Mouse (Mus musculus) gastrocnemius, adult 18-20 months (tissue): ENCODE data around the gene Glt8d1. TPM values are rescaled to one million over a fixed set of nuclear protein-coding genes. Genes with fewer than 3 reads are reported as not detected.
A peak's percentile ranks its signal among the peaks of the same experiment; 100 is the strongest.

Source experiments
- DNase-seq: peaks from one replicate; pipeline ENCODE4 v3.0.0; 2021; ENCODE audit warnings: low spot score
- long read RNA-seq, 2 experiments: library from polyadenylated mRNA; stranded (forward); transcript quantifications; one replicate each; pipeline ENCODE4 v2.0.0; 2021
- total RNA-seq, 2 experiments: library from RNA; stranded (reverse); gene quantifications; 2 replicates each; pipeline ENCODE4 v1.2.3; 2021

Glt8d1 gene
- total RNA-seq = 10 to 100 TPM in 1 of 2 experiments, 1 to 10 TPM in 1; 9.7 to 12.0 TPM
- long read RNA-seq, experiment 1, partial matches to known transcripts = 0 of 11 reads
- long read RNA-seq, experiment 1, other reads (novel, unspliced or antisense) = 9 of 11 reads
- long read RNA-seq, experiment 2, partial matches to known transcripts = 0 of 14 reads
- long read RNA-seq, experiment 2, other reads (novel, unspliced or antisense) = 9 of 14 reads

- peak; percentile 81 for DNase-seq
Observed at GRCm38 (mm10) chr14:31001307-31002205, at the start of gene Glt8d1, which contains the start of gene Spcs1. Gene Glt8d1, plus strand, starts transcription at chr14:31001400. Gene Spcs1, minus strand, starts transcription at chr14:31001672.

- no peak for DNase-seq
Observed at GRCm38 (mm10) chr14:30958517-30958916, 42.7 kb upstream of the Glt8d1 start.

GRCm38 (mm10) chr14:30959031-30959430 is 42.2 kb upstream of the Glt8d1 start:
- DNase-seq = no peak

- no peak for DNase-seq
Observed at GRCm38 (mm10) chr14:30960366-30960765, 40.8 kb upstream of the Glt8d1 start.

- no peak for DNase-seq
Observed at GRCm38 (mm10) chr14:30974204-30974603, 27.0 kb upstream of the Glt8d1 start.

GRCm38 (mm10) chr14:30976222-30976621 is 25.0 kb upstream of the Glt8d1 start:
- no peak for DNase-seq

- DNase-seq = no peak
Observed at GRCm38 (mm10) chr14:30996417-30996816, 4.8 kb upstream of the Glt8d1 start.

GRCm38 (mm10) chr14:31000356-31000755 is 844 bp upstream of the Glt8d1 start:
- no peak for DNase-seq

GRCm38 (mm10) chr14:31000816-31001306 is 339 bp upstream of the Glt8d1 start:
- no peak for DNase-seq

GRCm38 (mm10) chr14:31004527-31004926 is 3.3 kb downstream of the Glt8d1 start:
- no peak for DNase-seq

- DNase-seq = no peak
Observed at GRCm38 (mm10) chr14:31006779-31007178, 5.6 kb downstream of the Glt8d1 start.

- no peak for DNase-seq
Observed at GRCm38 (mm10) chr14:31011588-31011987, 10.4 kb downstream of the Glt8d1 start.

GRCm38 (mm10) chr14:31013928-31014327 is 12.7 kb downstream of the Glt8d1 start:
- no peak for DNase-seq

- DNase-seq = no peak
Observed at GRCm38 (mm10) chr14:31016063-31016462, 14.9 kb downstream of the Glt8d1 start.

GRCm38 (mm10) chr14:31017854-31018253 is 16.7 kb downstream of the Glt8d1 start:
- no peak for DNase-seq

GRCm38 (mm10) chr14:31018860-31019291 is 17.7 kb downstream of the Glt8d1 start, which contains the start of the genes Pbrm1 and Gnl3:
Gene Pbrm1, plus strand, starts transcription at chr14:31019138.
Gene Gnl3, minus strand, starts transcription at chr14:31019152.
- DNase-seq = peak; percentile 96

- peak; percentile 57 for DNase-seq
Observed at GRCm38 (mm10) chr14:31019331-31020205, 18.4 kb downstream of the Glt8d1 start.

GRCm38 (mm10) chr14:31022579-31022978 is 21.4 kb downstream of the Glt8d1 start:
- DNase-seq = no peak

- DNase-seq = no peak
Observed at GRCm38 (mm10) chr14:31025785-31026184, 24.6 kb downstream of the Glt8d1 start.

GRCm38 (mm10) chr14:31045296-31045695 is 44.1 kb downstream of the Glt8d1 start:
- no peak for DNase-seq

GRCm38 (mm10) chr14:31045817-31046216 is 44.6 kb downstream of the Glt8d1 start:
- DNase-seq = no peak
